Mouse (Mus musculus): ENCODE measurements around the gene Anxa9.

GRCm38 (mm10) chr3:95310496-95310895, 3.5 kb upstream of the Anxa9 start:
- TF ChIP-seq EP300 (IDR thresholded peaks at IDR 0.05; ENCODE audit: low read depth) (no peak), CTCF (IDR thresholded peaks at IDR 0.05; ENCODE audit: low read depth) (no peak)

Data from heart, postnatal 0 days (tissue).